Mouse (Mus musculus): Measurements from ENCODE around the gene 2610021A01Rik.
"Not testable (repeated sequence)": the region's sequence is repeated elsewhere in the genome, so short reads cannot be mapped to it uniquely, and the experiment has no call there.

Gene 2610021A01Rik

DNA sequence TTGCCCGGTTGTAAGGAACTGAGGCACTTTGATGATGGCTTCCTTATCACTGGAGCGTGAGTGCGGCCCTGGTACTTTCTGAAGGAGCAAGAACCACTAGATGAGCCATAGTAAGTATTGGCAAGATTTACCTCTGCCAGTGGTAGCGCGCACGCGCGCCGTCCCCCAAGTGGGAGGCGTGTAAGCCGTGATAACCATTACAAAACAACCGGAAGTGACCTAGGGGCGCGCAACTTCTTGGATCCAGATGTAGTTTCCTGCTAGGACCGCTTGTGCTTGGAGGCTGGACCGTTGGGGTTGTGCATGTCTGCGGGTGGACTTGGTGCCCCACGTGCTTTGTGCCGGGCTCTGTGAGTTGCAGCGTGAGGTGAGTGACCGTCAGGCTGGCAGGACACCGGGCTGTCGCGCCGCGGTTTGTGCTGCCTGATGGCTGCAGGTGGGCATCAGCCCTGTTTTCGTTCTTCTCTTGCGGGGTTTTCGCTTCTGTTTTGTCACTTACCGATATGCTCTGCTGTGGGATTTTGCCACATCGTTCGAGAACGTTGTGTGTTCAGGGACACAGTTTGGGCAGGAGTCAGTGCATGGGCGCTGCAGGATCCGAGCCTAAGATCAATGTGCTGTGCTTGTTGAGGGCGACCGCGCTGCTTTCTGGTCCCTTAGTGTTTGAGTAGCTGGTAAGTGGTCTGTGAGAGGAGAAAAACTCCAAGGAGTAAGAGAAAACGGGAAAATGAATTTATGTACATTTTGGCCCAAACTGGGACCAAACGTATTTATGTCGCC is at the start of gene 2610021A01Rik:
Gene 2610021A01Rik (plus strand): TSS at position 197 of the 780 bp plus-strand sequence.
- peak; percentile 92 for DNase-seq (ENCODE audit: low read depth)

DNA sequence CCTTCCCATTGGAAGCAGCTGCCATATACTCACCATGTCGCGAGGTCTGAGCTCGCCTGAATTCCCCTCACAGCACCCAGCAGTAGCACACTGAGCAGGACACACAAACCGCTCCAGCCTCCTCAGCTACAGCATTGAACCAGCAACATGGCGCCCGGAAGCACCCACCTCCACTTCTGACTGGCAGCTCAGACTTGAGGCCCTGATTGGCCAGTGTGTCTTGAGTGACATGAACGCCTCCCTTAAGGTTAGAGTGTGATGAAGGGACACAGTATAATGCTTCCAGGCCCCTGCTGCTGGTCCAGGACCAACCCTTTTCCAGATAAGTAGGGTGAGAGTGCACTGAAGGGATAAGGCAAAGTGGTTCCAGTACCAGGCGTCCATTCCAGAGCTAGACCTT is 38.3 kb upstream of the 2610021A01Rik start:
- DNase-seq (ENCODE audit: low read depth): no peak

DNA sequence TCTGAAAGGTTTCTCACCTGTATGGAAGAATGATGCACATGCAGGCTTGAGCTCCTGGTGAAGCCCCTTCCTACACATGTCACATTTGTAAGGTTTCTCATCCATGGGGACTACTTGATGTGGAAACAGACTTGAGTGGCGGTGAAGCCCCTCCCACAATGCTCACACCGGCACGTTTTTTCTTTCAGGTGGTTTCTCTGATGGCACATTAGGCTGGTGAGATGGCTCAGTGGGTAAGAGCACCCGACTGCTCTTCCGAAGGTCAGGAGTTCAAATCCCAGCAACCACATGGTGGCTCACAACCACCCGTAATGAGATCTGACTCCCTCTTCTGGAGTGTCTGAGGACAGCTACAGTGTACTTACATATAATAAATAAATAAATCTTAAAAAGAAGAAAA is 25.5 kb upstream of the 2610021A01Rik start, which contains the start of gene Gm6871:
Gene Gm6871 (minus strand): TSS at position 101 of the 400 bp plus-strand sequence.
- DNase-seq (ENCODE audit: low read depth): not testable (repeated sequence)

DNA sequence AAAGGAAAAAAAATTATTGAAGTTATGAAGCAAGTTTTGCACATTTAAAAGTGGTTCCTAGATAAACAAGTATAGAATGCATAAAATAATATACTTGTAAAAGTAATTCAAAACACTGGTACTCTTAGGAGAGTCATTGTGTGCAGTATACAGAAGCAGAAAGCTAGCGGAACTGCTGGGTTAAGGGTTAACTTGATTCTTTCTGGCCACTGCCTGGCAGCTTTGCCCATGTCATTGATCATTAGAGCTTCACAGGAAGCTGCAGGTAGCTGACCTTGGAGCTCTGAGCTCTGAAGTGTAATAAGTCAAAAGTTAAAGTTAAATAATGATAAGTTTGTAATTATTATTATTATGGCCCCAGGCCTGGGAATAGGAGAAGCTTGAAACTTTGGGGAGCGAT is 21.1 kb upstream of the 2610021A01Rik start:
- DNase-seq (ENCODE audit: low read depth): no peak

DNA sequence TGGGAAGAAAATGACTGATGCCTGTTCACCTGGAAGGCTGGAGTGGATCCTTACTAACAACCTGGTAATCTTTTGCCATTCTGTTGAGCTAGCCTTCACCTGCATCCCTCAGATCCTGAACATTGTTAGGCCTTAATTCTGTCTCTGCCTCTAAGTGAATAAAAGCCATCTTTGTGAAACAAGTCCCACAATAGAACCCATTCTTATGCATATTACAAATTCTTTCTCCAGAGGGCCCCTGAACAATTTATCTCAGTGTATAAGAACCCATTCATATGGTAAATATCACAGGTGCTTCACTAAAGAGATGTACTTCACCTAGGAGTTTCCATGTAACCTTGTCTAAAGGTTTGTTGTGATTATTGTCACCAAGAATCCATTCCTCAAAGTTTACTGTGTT is 17.0 kb upstream of the 2610021A01Rik start:
- DNase-seq (ENCODE audit: low read depth): no peak

DNA sequence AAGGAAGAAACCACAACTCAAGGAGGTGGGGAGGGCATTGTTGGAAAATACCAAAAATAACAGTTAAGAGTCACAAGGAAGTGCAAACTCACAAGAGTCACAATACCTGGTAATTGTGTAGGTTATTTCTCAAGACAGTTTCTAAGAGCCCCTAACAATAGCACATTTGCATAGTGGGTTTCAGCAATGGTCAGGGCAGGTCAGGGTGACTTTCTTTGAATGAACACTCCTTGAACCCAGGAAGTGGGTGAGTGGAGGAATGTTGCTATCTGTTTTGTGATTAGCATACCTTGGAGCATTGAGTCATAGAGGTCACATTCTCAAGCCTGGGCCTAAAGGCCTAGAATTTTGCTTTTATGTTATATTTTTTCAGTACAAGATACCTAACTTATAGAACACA is 11.2 kb upstream of the 2610021A01Rik start:
- not testable (repeated sequence) for DNase-seq (ENCODE audit: low read depth)

DNA sequence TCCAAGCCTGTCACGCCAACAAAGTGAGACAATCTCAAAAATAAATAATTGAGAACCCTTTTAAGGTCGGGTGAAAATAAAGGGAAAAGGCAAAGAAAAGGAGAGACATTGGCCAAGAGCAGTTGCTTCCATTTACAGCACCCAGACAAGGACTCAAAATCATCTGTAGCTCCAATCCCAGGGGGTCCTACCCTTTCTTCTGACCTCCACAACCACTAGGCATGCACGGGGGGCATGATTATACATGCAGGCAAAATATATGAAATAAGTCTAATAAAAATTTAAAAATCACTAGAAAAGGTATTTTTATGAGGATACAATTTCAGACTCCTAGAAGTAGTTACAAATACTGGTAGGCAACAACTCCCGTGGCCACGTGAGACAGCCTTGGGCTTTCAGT is 415 bp upstream of the 2610021A01Rik start:
- DNase-seq (ENCODE audit: low read depth): no peak

DNA sequence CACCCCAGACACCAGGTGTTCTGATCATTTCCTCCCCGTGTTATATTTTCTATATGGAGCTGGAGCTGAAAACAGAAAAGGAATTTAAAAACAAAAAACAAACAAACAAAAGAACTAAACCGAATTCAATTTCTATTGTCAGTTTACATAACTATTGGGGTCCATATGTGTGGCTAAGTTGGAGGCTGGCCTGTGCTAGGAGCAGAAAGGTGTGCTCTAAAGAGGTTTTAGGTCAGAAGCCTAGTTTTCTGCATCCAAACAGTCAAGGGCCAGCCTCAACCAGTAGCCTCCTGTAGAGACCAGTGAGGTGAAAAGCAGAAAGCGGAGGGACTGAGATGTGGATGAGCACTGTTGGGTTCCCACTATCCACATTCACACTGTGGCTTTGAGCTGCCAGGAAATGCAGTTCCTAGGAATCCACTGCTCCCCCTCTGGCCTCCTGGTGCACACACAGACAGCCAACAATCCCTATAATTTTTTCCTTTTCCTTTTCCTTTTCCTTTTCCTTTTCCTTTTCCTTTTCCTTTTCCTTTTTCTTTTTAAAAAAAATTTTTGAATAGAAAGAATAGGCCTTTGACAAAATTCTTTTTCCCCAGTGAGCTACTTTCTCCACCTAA is 1.0 kb downstream of the 2610021A01Rik start:
- no peak for DNase-seq (ENCODE audit: low read depth)

DNA sequence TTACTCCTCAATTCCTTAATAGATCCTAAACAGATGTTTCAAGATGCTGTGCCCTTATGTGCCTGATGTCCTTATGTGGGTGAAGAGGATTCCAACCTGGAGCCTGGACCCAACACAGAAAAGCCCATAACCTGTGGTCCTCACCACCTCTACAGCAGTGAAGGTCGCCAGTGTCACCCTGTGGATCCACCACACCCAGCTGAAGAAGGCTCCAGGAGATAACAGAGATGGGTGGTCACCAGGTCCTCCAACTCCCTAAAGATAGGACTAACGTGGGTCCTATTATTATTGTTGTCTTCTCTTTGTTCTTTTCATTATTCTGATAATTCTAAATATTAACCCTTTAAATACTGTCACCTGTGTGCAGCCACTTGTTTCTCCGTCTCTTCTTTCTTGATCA is 12.6 kb downstream of the 2610021A01Rik start:
- no peak for DNase-seq (ENCODE audit: low read depth)

DNA sequence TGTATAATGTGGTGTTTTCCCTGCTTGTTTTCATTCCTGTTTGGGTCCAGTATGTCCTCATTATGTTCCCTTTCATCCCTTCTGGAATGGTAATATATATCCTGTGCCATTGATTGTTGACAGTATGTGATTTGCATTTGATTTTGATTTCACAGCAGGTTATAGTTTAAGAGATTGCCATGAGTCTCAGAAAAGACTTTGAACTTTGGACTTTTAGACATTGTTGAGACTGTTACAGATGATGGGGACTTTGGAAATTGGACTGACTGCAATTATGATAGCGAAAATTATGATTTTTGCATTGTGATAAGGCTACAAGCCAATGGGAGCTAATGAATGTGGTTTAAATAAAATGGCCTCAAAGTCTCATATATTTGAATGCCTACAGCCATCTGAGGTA is 17.2 kb downstream of the 2610021A01Rik start:
- DNase-seq (ENCODE audit: low read depth): not testable (repeated sequence)

DNA sequence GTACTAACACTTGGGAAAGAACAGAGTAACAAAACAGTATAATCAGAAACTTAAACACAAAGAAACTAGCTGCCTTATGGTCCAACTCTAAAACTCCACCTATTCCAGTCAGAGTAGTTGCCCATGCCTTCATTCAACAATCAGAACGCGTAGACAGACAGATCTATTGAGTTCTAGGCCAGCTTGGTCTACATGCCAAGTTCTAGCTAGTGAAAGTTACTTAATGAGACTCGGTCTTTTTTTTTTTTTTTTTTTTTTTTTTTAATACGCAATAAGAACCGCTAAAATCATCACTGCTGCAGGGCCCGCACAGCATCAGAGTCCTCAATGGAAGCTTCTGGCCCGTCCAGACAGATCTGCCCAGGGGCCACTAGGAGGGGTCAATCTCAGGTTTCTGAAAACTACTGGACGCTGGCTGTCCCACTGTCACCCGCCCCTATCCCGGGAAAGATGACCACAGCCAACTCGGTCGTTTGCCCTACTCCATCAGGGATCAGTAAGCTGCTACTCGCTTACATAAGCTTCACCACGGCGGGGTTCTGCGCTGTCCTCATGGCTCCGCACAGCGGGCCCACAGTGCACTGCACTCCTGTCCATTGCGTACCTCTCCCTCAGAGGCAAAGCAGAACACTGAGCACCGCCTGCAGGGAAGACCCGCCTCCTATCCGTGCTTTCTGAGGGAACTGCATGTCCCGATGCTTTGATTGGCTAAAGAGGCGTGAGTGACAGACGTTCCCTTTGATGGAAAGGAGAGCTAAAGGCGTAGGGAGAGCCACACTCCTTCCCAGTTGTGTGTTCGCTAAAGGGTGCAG is 33.6 kb downstream of the 2610021A01Rik start, which contains the start of gene Zfp788:
Gene Zfp788 (plus strand): TSS at position 795 of the 812 bp plus-strand sequence.
- peak; percentile 92 for DNase-seq (ENCODE audit: low read depth)

DNA sequence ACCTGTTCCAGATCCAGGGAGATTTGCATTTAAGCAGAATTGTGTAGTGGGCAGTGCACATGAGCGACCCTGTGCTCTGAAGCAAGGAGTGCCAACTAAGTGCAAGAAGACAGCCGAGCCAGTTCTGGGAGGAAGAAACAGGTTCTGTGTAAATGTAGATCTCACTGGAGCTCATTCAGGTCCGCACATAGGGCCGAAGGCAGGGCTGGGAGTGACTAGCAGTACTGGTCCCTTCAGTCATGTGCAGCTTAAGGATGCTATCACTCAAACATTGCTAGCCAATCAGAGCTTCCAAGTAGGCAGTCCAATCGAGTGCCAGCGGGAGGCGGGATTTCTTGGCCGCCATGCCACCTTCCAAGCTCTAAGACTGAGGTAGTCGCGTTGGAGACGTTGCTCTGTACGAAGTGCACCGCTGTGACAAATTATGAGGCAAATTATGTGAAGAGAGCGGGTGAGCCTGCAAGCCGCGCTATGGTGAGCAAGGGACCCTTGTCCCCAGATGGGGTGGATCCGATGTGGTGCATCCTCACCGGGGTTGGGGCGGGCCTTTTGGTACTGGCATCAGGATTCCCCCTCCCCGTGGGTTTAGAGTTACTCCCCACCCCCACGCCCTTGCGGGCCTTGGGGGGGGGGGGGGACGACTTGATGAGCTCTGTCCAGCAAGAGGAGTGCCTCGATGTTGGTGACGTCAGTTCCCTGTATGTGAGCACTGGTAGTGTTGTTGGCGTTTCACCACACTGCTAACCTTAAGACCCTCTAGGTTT is 34.4 kb downstream of the 2610021A01Rik start:
- DNase-seq (ENCODE audit: low read depth): peak; percentile 93

DNA sequence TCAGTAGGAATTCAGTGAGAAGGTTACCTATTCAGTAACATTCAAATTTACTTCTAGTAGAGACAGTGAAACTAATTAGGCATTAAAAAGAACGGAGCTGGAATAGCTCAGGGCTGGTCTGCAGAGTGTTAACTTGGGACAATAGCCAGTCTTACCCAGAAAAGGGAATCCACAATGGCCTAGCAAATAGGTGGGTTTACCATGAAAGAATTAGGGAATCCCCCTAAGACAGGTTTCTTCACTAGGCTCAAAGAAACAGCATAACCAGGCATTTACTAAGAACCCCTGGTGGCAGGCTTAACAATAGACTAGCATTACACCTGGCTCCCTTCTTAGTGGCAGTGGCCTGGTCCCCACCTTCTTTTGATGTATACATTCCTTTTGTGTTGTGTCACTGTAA is 75.3 kb downstream of the 2610021A01Rik start:
- DNase-seq (ENCODE audit: low read depth): not testable (repeated sequence)

Data from naive thymus-derived CD4-positive, alpha-beta T cell, adult 2 months (primary cell).